Mouse (Mus musculus) embryonic fibroblast, embryonic 13.5 days (primary cell): ENCODE results near the gene Slc5a5.

ENCODE experiments used
- CTCF ChIP-seq: IDR thresholded peaks from 2 replicates; pipeline ENCODE4 v1.5.1; 2011; ENCODE audit warnings: mild to moderate bottlenecking, control low read depth, low read length, moderate library complexity, borderline replicate concordance; ENCODE audit not compliant: insufficient read depth
- POLR2A ChIP-seq: IDR thresholded peaks from 2 replicates; pipeline ENCODE4 v1.6.1; 2011; ENCODE audit warnings: low read depth, mild to moderate bottlenecking, control low read depth, low read length, moderate library complexity

GRCm38 (mm10) chr8:70850947-70851346 is 41.6 kb downstream of the Slc5a5 start:
- no peak for TF ChIP-seq CTCF
- TF ChIP-seq POLR2A, result no peak
